Mouse (Mus musculus): ENCODE data around the gene Brms1l.
"Not testable (repeated sequence)": the region's sequence is repeated elsewhere in the genome, so short reads cannot be mapped to it uniquely, and the experiment has no call there.

The Brms1l gene

GRCm38 (mm10) chr12:55836199-55836951 lies at the start of gene Brms1l:
Gene Brms1l (plus strand): TSS chr12:55836324.
- in situ Hi-C loops (cut with MboI; ENCODE audit: unreplicated experiment in 2 of 2): loop anchor here (25.0 kb wide), 2 partner anchors 576 to 1401 kb away; partner anchors contain the start of genes Mipol1 (in 1 of the 2) and Prps1l3 (in 1 of the 2)

GRCm38 (mm10) chr12:55794485-55794884 lies 41.6 kb upstream of the Brms1l start:
- in situ Hi-C loops (cut with MboI; ENCODE audit: unreplicated experiment in 2 of 2): not testable (repeated sequence)

- in situ Hi-C loops (cut with MboI; ENCODE audit: unreplicated experiment in 2 of 2): no loop called here
Measured at GRCm38 (mm10) chr12:55797103-55797502, 39.0 kb upstream of the Brms1l start.

DNA sequence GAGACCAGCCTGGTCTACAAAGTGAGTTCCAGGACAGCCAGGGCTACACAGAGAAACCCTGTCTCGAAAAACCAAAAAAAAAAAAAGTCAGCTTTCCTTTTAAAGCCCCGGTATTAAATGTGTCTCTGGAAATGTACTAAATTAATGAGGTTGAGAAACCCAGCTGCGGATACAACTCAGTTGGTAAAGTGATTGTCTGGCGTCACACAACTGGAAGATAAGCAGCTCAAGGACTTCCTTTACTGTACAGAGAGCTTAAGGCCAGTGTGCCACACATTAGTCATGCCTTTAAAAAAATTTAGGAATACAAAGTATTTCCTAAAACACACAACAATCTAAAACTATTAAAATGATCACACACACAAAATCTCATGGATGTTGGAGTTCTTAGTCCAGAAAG lies 37.4 kb upstream of the Brms1l start:
- in situ Hi-C loops (cut with MboI; ENCODE audit: unreplicated experiment in 2 of 2): no loop called here

GRCm38 (mm10) chr12:55800144-55800543 lies 36.0 kb upstream of the Brms1l start:
- in situ Hi-C loops (cut with MboI; ENCODE audit: unreplicated experiment in 2 of 2): no loop called here

DNA sequence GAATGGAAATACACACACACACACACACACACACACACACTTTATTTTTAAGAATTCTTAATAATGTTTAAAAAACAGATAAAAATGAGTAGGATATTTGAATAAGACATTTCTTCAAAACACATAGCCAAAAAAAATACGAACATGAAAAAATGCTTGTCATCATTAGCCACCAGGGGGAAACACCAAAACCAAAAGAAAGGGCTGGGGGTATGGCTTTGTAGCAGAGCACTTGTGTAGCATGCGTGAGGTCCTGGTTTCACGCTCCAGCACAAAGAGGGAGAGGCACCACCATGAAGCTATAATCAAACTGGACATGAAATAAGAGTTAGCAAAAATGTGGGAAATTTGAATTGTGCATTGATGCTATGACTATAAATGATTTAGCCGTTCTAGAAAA lies 35.0 kb upstream of the Brms1l start:
- in situ Hi-C loops (cut with MboI; ENCODE audit: unreplicated experiment in 2 of 2): no loop called here

DNA sequence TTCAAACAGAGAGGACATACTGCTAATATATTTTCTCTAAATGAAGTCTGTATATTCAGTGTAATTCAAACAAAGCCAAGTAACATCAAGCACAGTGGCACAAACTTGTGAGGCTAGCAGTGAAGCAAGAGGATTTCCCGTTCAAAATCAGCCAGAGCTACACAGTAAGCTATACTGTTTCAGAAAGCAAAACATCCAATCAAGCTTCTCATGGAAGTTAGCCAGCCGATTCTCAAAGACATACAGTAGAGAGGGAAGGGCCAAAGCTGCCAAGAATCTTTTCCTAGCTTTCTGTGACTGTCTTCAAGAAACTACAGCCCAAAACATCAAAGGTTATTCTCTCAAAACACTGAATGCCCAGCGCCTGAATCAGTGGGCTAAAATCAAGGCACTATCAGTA lies 31.1 kb upstream of the Brms1l start:
- in situ Hi-C loops (cut with MboI; ENCODE audit: unreplicated experiment in 2 of 2): no loop called here

GRCm38 (mm10) chr12:55816488-55816887 lies 19.6 kb upstream of the Brms1l start:
- in situ Hi-C loops (cut with MboI; ENCODE audit: unreplicated experiment in 2 of 2): no loop called here

DNA sequence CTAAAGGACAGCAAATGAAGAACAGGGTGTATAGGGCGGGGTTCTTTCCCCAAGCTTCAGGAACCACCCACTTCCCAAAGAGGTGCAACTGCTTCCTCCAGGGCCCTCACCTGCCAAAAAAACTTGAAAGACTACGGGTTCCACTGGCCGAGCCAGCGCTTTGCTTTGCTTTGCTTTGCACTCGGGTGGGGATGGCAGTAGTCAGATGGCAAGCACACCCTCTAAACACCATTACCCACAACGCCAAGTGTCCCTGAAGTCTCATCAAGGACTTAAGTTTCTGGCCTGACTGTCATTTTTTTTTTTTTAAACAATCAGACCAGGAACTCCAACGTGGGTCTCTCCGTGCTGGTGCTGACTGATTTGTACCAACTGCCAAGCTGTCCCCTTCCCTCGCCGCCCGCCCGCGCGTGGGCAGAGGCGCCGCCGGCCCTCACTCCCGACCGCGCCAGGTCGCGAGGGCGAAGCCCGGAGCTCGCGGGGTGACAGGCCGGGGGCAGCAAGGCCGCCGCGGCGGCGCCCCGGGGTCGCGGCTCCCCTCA lies 15.9 kb upstream of the Brms1l start:
- in situ Hi-C loops (cut with MboI; ENCODE audit: unreplicated experiment in 2 of 2): loop anchor here in 1 of 2 experiments (10.0 kb wide), 1 partner anchor 95 kb away; no protein-coding TSS in a partner anchor

GRCm38 (mm10) chr12:55820661-55821314 lies 15.3 kb upstream of the Brms1l start, which contains the start of gene Ralgapa1:
Gene Ralgapa1 (minus strand): TSS chr12:55821167.
- in situ Hi-C loops (cut with MboI; ENCODE audit: unreplicated experiment in 2 of 2): loop anchor here in 1 of 2 experiments (10.0 kb wide), 1 partner anchor 96 kb away; no protein-coding TSS in a partner anchor

GRCm38 (mm10) chr12:55824027-55824426 lies 12.1 kb upstream of the Brms1l start:
- in situ Hi-C loops (cut with MboI; ENCODE audit: unreplicated experiment in 2 of 2): loop anchor here in 1 of 2 experiments (10.0 kb wide), 1 partner anchor 99 kb away; no protein-coding TSS in a partner anchor

DNA sequence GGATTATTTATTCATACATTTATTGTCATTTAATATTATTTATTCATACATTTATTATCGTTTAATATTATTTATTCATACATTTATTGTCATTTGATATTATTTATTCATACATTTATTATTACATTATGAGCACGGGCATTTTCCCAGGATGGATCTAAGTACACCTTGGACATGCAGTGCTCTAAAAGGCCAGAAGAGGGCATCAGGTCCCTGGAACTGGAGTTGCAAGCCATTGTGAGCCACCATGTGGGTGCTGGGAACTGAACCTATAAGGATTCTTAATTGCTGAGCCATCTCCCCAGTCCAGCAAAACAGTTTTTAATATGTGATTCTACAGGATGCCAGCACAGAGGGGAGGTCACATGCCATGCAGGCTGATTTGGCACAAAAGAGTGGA lies 10.6 kb upstream of the Brms1l start:
- in situ Hi-C loops (cut with MboI; ENCODE audit: unreplicated experiment in 2 of 2): loop anchor here (10.0 to 25.0 kb wide), 3 partner anchors 101 to 1412 kb away; partner anchors contain the start of genes Mipol1 (in 1 of the 2) and Prps1l3 (in 1 of the 2)

GRCm38 (mm10) chr12:55831101-55831500 lies 5.0 kb upstream of the Brms1l start:
- in situ Hi-C loops (cut with MboI; ENCODE audit: unreplicated experiment in 2 of 2): loop anchor here (5.0 to 25.0 kb wide), 7 partner anchors 49 to 1406 kb away; partner anchors contain the start of genes Mipol1 (in 1 of the 2) and Prps1l3 (in 1 of the 2)

DNA sequence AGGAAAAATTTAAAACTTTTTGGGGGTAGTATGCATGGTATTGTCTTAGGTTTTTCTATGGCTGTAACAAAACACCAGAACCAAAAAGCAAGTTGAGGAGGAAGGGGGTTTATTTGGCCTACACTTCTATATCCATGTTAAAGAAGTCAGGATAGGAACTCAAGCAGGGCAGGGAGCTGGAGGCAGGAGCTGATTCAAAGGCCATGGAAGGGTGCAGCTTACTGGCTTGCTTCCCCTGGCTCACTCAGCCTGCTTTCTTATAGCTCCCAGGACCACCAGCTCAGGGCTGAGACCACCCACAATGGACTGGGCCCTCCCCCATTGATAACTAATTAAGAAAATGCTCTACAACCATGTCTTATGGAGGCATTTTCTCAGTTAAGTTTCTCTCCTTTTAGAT lies 3.2 kb upstream of the Brms1l start:
- in situ Hi-C loops (cut with MboI; ENCODE audit: unreplicated experiment in 2 of 2): loop anchor here (5.0 to 25.0 kb wide), 7 partner anchors 51 to 1404 kb away; partner anchors contain the start of genes Mipol1 (in 1 of the 2) and Prps1l3 (in 1 of the 2)

DNA sequence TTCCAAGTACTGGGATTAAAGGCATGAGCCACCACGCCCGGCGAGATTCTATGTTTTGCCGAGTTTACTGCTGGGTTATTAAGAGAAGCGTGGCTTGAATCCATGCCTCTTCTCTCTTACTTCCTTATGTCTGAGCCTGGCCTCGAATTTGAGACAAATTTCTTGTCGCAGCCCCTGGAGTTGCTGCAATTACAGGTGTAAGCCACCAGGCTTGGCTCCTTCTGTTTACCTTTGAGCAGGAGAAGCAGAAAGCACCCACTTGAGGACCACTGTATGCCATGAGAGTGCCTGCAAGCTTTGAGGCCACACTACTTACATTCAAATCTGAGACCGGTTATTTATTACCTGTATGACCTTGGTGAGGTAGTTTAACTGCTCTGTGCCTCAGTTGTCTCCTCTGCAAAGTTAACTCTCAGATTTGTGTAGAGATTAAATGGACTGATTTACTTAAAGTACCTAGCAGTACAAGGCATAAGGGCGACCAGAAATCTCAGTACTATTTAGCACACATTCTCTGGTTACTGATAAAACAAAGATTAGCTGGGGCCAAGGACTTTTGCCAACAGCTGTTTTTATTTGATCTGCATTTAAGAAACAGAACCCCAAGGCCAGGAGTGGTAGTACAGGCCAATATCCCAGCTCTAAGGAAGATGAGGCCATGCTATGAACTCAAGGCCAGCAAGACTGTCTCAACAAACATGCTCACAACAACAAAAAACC lies 2.1 kb upstream of the Brms1l start:
- in situ Hi-C loops (cut with MboI; ENCODE audit: unreplicated experiment in 2 of 2): loop anchor here (5.0 to 25.0 kb wide), 7 partner anchors 52 to 1403 kb away; partner anchors contain the start of genes Mipol1 (in 1 of the 2) and Prps1l3 (in 1 of the 2)

- in situ Hi-C loops (cut with MboI; ENCODE audit: unreplicated experiment in 2 of 2): loop anchor here (5.0 to 25.0 kb wide), 7 partner anchors 53 to 1402 kb away; partner anchors contain the start of genes Mipol1 (in 1 of the 2) and Prps1l3 (in 1 of the 2)
Measured at GRCm38 (mm10) chr12:55834891-55835290, 1.2 kb upstream of the Brms1l start.

- in situ Hi-C loops (cut with MboI; ENCODE audit: unreplicated experiment in 2 of 2): loop anchor here (25.0 kb wide), 2 partner anchors 576 to 1401 kb away; partner anchors contain the start of genes Mipol1 (in 1 of the 2) and Prps1l3 (in 1 of the 2)
Measured at GRCm38 (mm10) chr12:55835857-55836198, 296 bp upstream of the Brms1l start.

DNA sequence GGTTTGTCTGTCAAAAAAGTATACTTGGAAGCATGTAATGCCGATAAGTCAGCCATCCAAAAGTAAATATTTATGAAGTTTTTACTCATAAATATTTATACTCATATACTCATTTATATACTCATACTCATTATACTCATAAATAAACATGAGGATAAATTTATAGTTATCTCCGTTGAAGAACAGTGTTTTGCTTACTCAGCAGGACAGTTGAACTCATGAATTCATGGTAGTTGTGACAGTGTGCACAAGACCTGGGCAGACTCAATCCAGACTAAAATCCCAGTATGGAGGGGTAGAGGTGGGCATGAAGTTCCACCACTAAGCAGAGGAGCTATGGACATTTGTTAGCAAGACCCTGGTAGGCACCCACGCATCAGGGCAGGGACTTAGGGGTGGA lies 1.4 kb downstream of the Brms1l start:
- in situ Hi-C loops (cut with MboI; ENCODE audit: unreplicated experiment in 2 of 2): loop anchor here (25.0 kb wide), 2 partner anchors 575 to 1400 kb away; partner anchors contain the start of genes Mipol1 (in 1 of the 2) and Prps1l3 (in 1 of the 2)

DNA sequence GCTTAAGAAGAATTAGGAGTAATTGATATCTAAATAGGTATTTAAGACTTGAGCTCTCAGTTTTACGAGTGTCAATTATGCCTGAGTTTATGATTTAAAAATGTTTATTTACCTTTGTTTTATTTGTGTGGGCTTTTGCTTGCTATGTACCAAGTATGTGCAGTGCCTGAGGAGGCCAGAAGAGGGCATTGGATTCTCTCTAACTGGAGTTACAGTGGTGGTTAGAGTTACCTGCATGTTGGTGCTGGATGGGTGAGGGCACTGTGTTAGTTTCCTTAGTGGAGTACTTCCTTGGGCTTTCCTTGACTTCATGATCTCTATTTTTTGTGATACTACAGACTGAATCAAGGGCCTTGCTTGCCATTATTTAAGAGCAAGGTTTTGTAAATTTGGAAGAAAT lies 10.6 kb downstream of the Brms1l start:
- in situ Hi-C loops (cut with MboI; ENCODE audit: unreplicated experiment in 2 of 2): loop anchor here (5.0 to 25.0 kb wide), 3 partner anchors 566 to 1391 kb away; partner anchors contain the start of genes Mipol1 (in 1 of the 2) and Prps1l3 (in 1 of the 2)

GRCm38 (mm10) chr12:55847851-55848250 lies 11.7 kb downstream of the Brms1l start:
- in situ Hi-C loops (cut with MboI; ENCODE audit: unreplicated experiment in 2 of 2): loop anchor here (5.0 to 25.0 kb wide), 3 partner anchors 564 to 1389 kb away; partner anchors contain the start of genes Mipol1 (in 1 of the 2) and Prps1l3 (in 1 of the 2)

Measured in v-Abl transformed pro-B cells (cell line).